Mouse (Mus musculus) splenic B cell, adult 2 months (primary cell): Measurements from ENCODE around the gene Ap1g1.

Experiments used
- DNase-seq: peaks from one replicate; pipeline ENCODE4 v3.0.0-alpha.2; 2011; ENCODE audit warnings: low read depth, low spot score
- H3K27me3 ChIP-seq: 2 replicates; pipeline ENCODE4 v1.6.1; 2012; ENCODE audit warnings: mild to moderate bottlenecking, low read length, moderate library complexity, mixed read lengths; ENCODE audit not compliant: control insufficient read depth, poor library complexity, insufficient read depth, severe bottlenecking
- H3K36me3 ChIP-seq: 2 replicates; pipeline ENCODE4 v1.6.1; 2012; ENCODE audit warnings: mild to moderate bottlenecking, low read length, moderate library complexity, mixed read lengths; ENCODE audit not compliant: control insufficient read depth, poor library complexity, insufficient read depth, severe bottlenecking

Gene Ap1g1

GRCm38 (mm10) chr8:109806522-109806921 lies 28.2 kb downstream of the Ap1g1 start:
- Histone ChIP-seq H3K27me3 (no peaks in the 10 kb centered on the region), H3K36me3 (peaks cover 6% of the 10 kb centered on the region)
- no peak for DNase-seq

GRCm38 (mm10) chr8:109807401-109808119 lies 29.2 kb downstream of the Ap1g1 start:
- no peaks in the 10 kb centered on the region for H3K27me3 ChIP-seq
- H3K36me3 ChIP-seq = peaks cover 6% of the 10 kb centered on the region
- DNase-seq = no peak

- Histone ChIP-seq H3K36me3 (peaks cover 2% of the 10 kb centered on the region), H3K27me3 (no peaks in the 10 kb centered on the region)
- DNase-seq = peak; percentile 6
Measured at GRCm38 (mm10) chr8:109808120-109808447, 29.7 kb downstream of the Ap1g1 start.

GRCm38 (mm10) chr8:109810434-109810833 lies 32.1 kb downstream of the Ap1g1 start:
- DNase-seq = no peak
- Histone ChIP-seq H3K36me3 (no peaks in the 10 kb centered on the region; the same call in 1 of the 2 replicates), H3K27me3 (no peaks in the 10 kb centered on the region)

- no peak for DNase-seq
- Histone ChIP-seq H3K27me3 (no peaks in the 10 kb centered on the region), H3K36me3 (peaks cover 2% of the 10 kb centered on the region)
Measured at GRCm38 (mm10) chr8:109815268-109815667, 36.9 kb downstream of the Ap1g1 start.

GRCm38 (mm10) chr8:109817933-109818332 lies 39.6 kb downstream of the Ap1g1 start:
- H3K27me3 ChIP-seq = no peaks in the 10 kb centered on the region
- peak; percentile 4 for DNase-seq
- H3K36me3 ChIP-seq = peaks cover 4% of the 10 kb centered on the region; the same call in 1 of the 2 replicates

- H3K36me3 ChIP-seq = peaks cover 6% of the 10 kb centered on the region
- no peak for DNase-seq
- no peaks in the 10 kb centered on the region for H3K27me3 ChIP-seq
Measured at GRCm38 (mm10) chr8:109823561-109823960, 45.2 kb downstream of the Ap1g1 start.

- H3K36me3 ChIP-seq = peaks cover 11% of the 10 kb centered on the region
- no peak for DNase-seq
- no peaks in the 10 kb centered on the region for H3K27me3 ChIP-seq
Measured at GRCm38 (mm10) chr8:109839822-109840221, 61.5 kb downstream of the Ap1g1 start.

GRCm38 (mm10) chr8:109842468-109842867 lies 64.1 kb downstream of the Ap1g1 start:
- DNase-seq = no peak
- H3K27me3 ChIP-seq = no peaks in the 10 kb centered on the region
- peaks cover 12% of the 10 kb centered on the region for H3K36me3 ChIP-seq

- no peaks in the 10 kb centered on the region for H3K27me3 ChIP-seq
- no peak for DNase-seq
Measured at GRCm38 (mm10) chr8:109847866-109848265, 69.5 kb downstream of the Ap1g1 start.

GRCm38 (mm10) chr8:109848981-109849380 lies 70.6 kb downstream of the Ap1g1 start:
- Histone ChIP-seq H3K36me3 (peaks cover 16% of the 10 kb centered on the region), H3K27me3 (no peaks in the 10 kb centered on the region)
- no peak for DNase-seq

More at GRCm38 (mm10) chr8:109847866-109848265, 69.5 kb downstream of the Ap1g1 start:
- H3K36me3 ChIP-seq = peaks cover 19% of the 10 kb centered on the region

GRCm38 (mm10) chr8:109853423-109853822 lies 75.1 kb downstream of the Ap1g1 start:
- peaks cover 18% of the 10 kb centered on the region; the same call in 1 of the 2 replicates for H3K36me3 ChIP-seq

GRCm38 (mm10) chr8:109854522-109854921 lies 76.2 kb downstream of the Ap1g1 start:
- no peak for DNase-seq
- Histone ChIP-seq H3K36me3 (peaks cover 16% of the 10 kb centered on the region), H3K27me3 (no peaks in the 10 kb centered on the region)

More at GRCm38 (mm10) chr8:109853423-109853822, 75.1 kb downstream of the Ap1g1 start:
- no peaks in the 10 kb centered on the region for H3K27me3 ChIP-seq
- DNase-seq = peak; percentile 92

- H3K27me3 ChIP-seq = no peaks in the 10 kb centered on the region
- peaks cover 13% of the 10 kb centered on the region for H3K36me3 ChIP-seq
- DNase-seq = no peak
Measured at GRCm38 (mm10) chr8:109855451-109855850, 77.1 kb downstream of the Ap1g1 start.

GRCm38 (mm10) chr8:109863398-109863797 lies 85.0 kb downstream of the Ap1g1 start:
- no peaks in the 10 kb centered on the region for H3K27me3 ChIP-seq

GRCm38 (mm10) chr8:109864798-109865197 lies 86.4 kb downstream of the Ap1g1 start:
- Histone ChIP-seq H3K27me3 (no peaks in the 10 kb centered on the region), H3K36me3 (peaks cover 5% of the 10 kb centered on the region)
- DNase-seq = no peak

More at GRCm38 (mm10) chr8:109863398-109863797, 85.0 kb downstream of the Ap1g1 start:
- H3K36me3 ChIP-seq = peaks cover 5% of the 10 kb centered on the region
- DNase-seq = peak; percentile 79
